Mouse (Mus musculus) neutrophil, adult 65 days (primary cell): Measurements from ENCODE around the gene Gm21119. TPM values are rescaled to one million over a fixed set of nuclear protein-coding genes. Genes with fewer than 3 reads are reported as not detected.

Experiments
- total RNA-seq: library from RNA; stranded (reverse); gene quantifications from 2 replicates; pipeline ENCODE4 v1.2.4, GENCODE M21; 2023

Gm21119 gene
- total RNA-seq: not detected in 2 replicates

DNA sequence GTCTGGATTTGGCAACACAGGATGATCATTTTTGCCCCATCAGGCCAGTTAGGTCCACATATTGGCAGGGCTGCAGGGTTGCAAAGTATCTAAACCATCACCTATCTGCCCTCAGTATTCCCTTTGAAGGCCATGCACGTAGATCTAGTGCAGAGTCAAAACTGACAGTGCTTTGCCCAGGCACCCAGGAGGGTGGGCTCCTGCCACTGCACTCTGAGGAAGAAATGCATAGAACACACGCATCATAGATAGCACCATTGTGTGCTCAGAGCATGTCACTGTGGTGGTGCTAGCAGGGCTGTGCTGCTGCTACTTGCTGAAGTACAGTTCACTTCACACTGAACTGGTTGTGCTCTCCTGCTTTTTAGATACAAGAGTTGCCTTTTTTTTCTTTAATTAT is at the start of gene Gm21119:
Gene Gm21119 (plus strand): TSS at position 301 of the 400 bp plus-strand sequence.

